Mouse (Mus musculus) CH12.LX (cell line): Measurements from ENCODE around the gene Dclre1b. TPM values are rescaled to one million over a fixed set of nuclear protein-coding genes. Genes with fewer than 3 reads are reported as not detected.
A peak's percentile ranks its signal among the peaks of the same experiment; 100 is the strongest.

Experiments used
- DNase-seq: peaks from one replicate; pipeline ENCODE4 v3.0.0-alpha.2; 2013; ENCODE audit errors: extremely low read depth
- H3K27ac ChIP-seq: 2 replicates; pipeline ENCODE4 v1.5.1; 2012; ENCODE audit warnings: low read depth, mild to moderate bottlenecking, control low read depth, moderate library complexity; ENCODE audit not compliant: insufficient read depth
- H3K27me3 ChIP-seq: replicated peaks from 2 replicates; pipeline ENCODE3; 2012; ENCODE audit warnings: inconsistent platforms
- H3K36me3 ChIP-seq, 2 experiments: replicated peaks in 1 of 2; 2 replicates each; pipeline versions ENCODE3 to v1.6.1; 2012; ENCODE audit warnings: inconsistent platforms in 1 of 2, low read length in 1 of 2, mild to moderate bottlenecking in 1 of 2, mixed read lengths in 1 of 2, moderate library complexity in 1 of 2; ENCODE audit not compliant: control insufficient read depth in 1 of 2, insufficient read depth in 1 of 2
- H3K4me1 ChIP-seq, 2 experiments: 2 replicates each; pipeline ENCODE4 v1.6.1; 2012; ENCODE audit warnings: inconsistent platforms in 1 of 2, moderate library complexity in 1 of 2; ENCODE audit not compliant: insufficient read depth in 2 of 2, control insufficient read depth in 1 of 2
- H3K4me2 ChIP-seq: 2 replicates; pipeline ENCODE4 v1.6.1; 2012; ENCODE audit warnings: low read depth, mild to moderate bottlenecking, control low read depth; ENCODE audit not compliant: poor library complexity, insufficient read depth, severe bottlenecking
- H3K4me3 ChIP-seq, 3 experiments: fragments of 150-350 bp in 1 of 3; sonication (generic) in 1 of 3; replicated peaks in 1 of 3; 2 replicates each; pipeline versions ENCODE3 to v1.5.1; 2011 to 2012; ENCODE audit warnings: low read depth in 2 of 3, low read length in 2 of 3, mild to moderate bottlenecking in 2 of 3, moderate library complexity in 2 of 3, control low read depth in 1 of 3, improper control_type of control experiment in 1 of 3, inconsistent platforms in 1 of 3, mixed read lengths in 1 of 3; ENCODE audit not compliant: poor library complexity in 1 of 3
- H3K79me2 ChIP-seq: replicated peaks from 2 replicates; pipeline ENCODE4 v1.6.1; 2012; ENCODE audit warnings: mild to moderate bottlenecking, moderate library complexity; ENCODE audit not compliant: control insufficient read depth, poor library complexity, insufficient read depth, severe bottlenecking; ENCODE audit errors: extremely low read depth
- H3K9ac ChIP-seq: 2 replicates; pipeline ENCODE4 v1.6.1; 2012; ENCODE audit warnings: low read depth, mild to moderate bottlenecking, control low read depth, moderate library complexity; ENCODE audit not compliant: insufficient read depth
- H3K9me3 ChIP-seq: replicated peaks from 2 replicates; pipeline ENCODE3; 2012; ENCODE audit warnings: low read length, inconsistent platforms, mixed read lengths
- BHLHE40 ChIP-seq: IDR thresholded peaks from 2 replicates; pipeline ENCODE4 v1.6.1; 2011; ENCODE audit warnings: mild to moderate bottlenecking, low read depth, low read length, improper control_type of control experiment
- CTCF ChIP-seq, 2 experiments: IDR thresholded peaks in 1 of 2; conservative IDR thresholded peaks in 1 of 2; 2 replicates each; pipeline ENCODE4 v1.5.1; 2011 to 2012; ENCODE audit warnings: low read depth in 2 of 2, low read length in 2 of 2, improper control_type of control experiment in 1 of 2, inconsistent platforms in 1 of 2, mild to moderate bottlenecking in 1 of 2, moderate library complexity in 1 of 2
- ELF1 ChIP-seq: IDR thresholded peaks from 2 replicates; pipeline ENCODE4 v1.6.1; 2014; ENCODE audit warnings: low read depth, mild to moderate bottlenecking, inconsistent platforms, low read length, improper control_type of control experiment
- EP300 ChIP-seq: IDR thresholded peaks from 2 replicates; pipeline ENCODE4 v1.6.1; 2011; ENCODE audit warnings: low read length, improper control_type of control experiment
- GABPA ChIP-seq: IDR thresholded peaks from 2 replicates; pipeline ENCODE4 v1.6.1; 2012; ENCODE audit warnings: low read depth, low read length, improper control_type of control experiment, inconsistent platforms; ENCODE audit not compliant: insufficient replicate concordance
- IRF4 ChIP-seq: IDR thresholded peaks from 2 replicates; pipeline ENCODE4 v1.6.1; 2014; ENCODE audit warnings: low read depth, mild to moderate bottlenecking, inconsistent platforms, low read length, improper control_type of control experiment
- JUND ChIP-seq: conservative IDR thresholded peaks from 2 replicates; pipeline ENCODE4 v1.6.1; 2011; ENCODE audit warnings: low read depth, low read length, improper control_type of control experiment
- KAT2A ChIP-seq: IDR thresholded peaks from 2 replicates; pipeline ENCODE4 v1.6.1; 2012; ENCODE audit warnings: low read length, improper control_type of control experiment, inconsistent platforms; ENCODE audit not compliant: insufficient replicate concordance
- MAFK ChIP-seq: IDR thresholded peaks from 2 replicates; pipeline ENCODE4 v1.6.1; 2011; ENCODE audit warnings: low read length, improper control_type of control experiment; ENCODE audit not compliant: insufficient replicate concordance
- MAX ChIP-seq: IDR thresholded peaks from 2 replicates; pipeline ENCODE4 v1.6.1; 2011; ENCODE audit warnings: low read length, improper control_type of control experiment
- MAZ ChIP-seq: IDR thresholded peaks from 2 replicates; pipeline ENCODE4 v1.6.1; 2012; ENCODE audit warnings: low read depth, mild to moderate bottlenecking, inconsistent platforms, low read length, improper control_type of control experiment, moderate library complexity
- MEF2A ChIP-seq: IDR thresholded peaks from 2 replicates; pipeline ENCODE4 v1.6.1; 2014; ENCODE audit warnings: low read depth, mild to moderate bottlenecking, inconsistent platforms, low read length, improper control_type of control experiment, borderline replicate concordance
- MYC ChIP-seq: IDR thresholded peaks from 2 replicates; pipeline ENCODE4 v1.6.1; 2011; ENCODE audit warnings: low read depth, mild to moderate bottlenecking, improper control_type of control experiment, low read length
- NRF1 ChIP-seq: IDR thresholded peaks from 2 replicates; pipeline ENCODE4 v1.6.1; 2014; ENCODE audit warnings: low read depth, mild to moderate bottlenecking, inconsistent platforms, low read length, improper control_type of control experiment, moderate library complexity
- POLR2A ChIP-seq: IDR thresholded peaks from 2 replicates; pipeline ENCODE4 v1.6.1; 2011; ENCODE audit warnings: low read depth, mild to moderate bottlenecking, improper control_type of control experiment, low read length
- POLR2AphosphoS2 ChIP-seq: IDR thresholded peaks from 2 replicates; pipeline ENCODE4 v1.6.1; 2011; ENCODE audit warnings: low read depth, low read length, improper control_type of control experiment
- RAD21 ChIP-seq: IDR thresholded peaks from 2 replicates; pipeline ENCODE4 v1.6.1; 2011; ENCODE audit warnings: low read depth, mild to moderate bottlenecking, low read length, improper control_type of control experiment, moderate library complexity
- RCOR1 ChIP-seq: conservative IDR thresholded peaks from 2 replicates; pipeline ENCODE4 v1.6.1; 2012; ENCODE audit warnings: low read depth, mild to moderate bottlenecking, inconsistent platforms, low read length, improper control_type of control experiment
- SMC3 ChIP-seq: IDR thresholded peaks from 2 replicates; pipeline ENCODE4 v1.6.1; 2011; ENCODE audit warnings: low read depth, low read length, improper control_type of control experiment
- TBP ChIP-seq: conservative IDR thresholded peaks from 2 replicates; pipeline ENCODE4 v1.6.1; 2011; ENCODE audit warnings: low read depth, low read length, improper control_type of control experiment
- TCF12 ChIP-seq: IDR thresholded peaks from 2 replicates; pipeline ENCODE4 v1.6.1; 2014; ENCODE audit warnings: low read depth, mild to moderate bottlenecking, inconsistent platforms, low read length, improper control_type of control experiment
- UBTF ChIP-seq: IDR thresholded peaks from 2 replicates; pipeline ENCODE4 v1.6.1; 2012; ENCODE audit warnings: low read depth, mild to moderate bottlenecking, inconsistent platforms, low read length, improper control_type of control experiment, moderate library complexity
- USF1 ChIP-seq: IDR thresholded peaks from 2 replicates; pipeline ENCODE4 v1.6.1; 2014; ENCODE audit warnings: low read depth, mild to moderate bottlenecking, inconsistent platforms, low read length, improper control_type of control experiment
- USF2 ChIP-seq: conservative IDR thresholded peaks from 2 replicates; pipeline ENCODE4 v1.6.1; 2011; ENCODE audit warnings: low read depth, low read length, improper control_type of control experiment
- ZMIZ1 ChIP-seq: IDR thresholded peaks from 2 replicates; pipeline ENCODE4 v1.6.1; 2012; ENCODE audit warnings: low read depth, mild to moderate bottlenecking, inconsistent platforms, low read length, improper control_type of control experiment
- ZNF384 ChIP-seq: IDR thresholded peaks from 2 replicates; pipeline ENCODE4 v1.6.1; 2012; ENCODE audit warnings: low read depth, low read length, improper control_type of control experiment, inconsistent platforms
- dilution Hi-C: fragments of 300-500 bp; cut with MboI; formaldehyde crosslinking; loops from 2 replicates; pipeline ENCODE4 v1.14.3; 2020; ENCODE audit warnings: low sequenced_read_pairs; ENCODE audit not compliant: extremely low pct_unique_long_range_greater_than_20kb, extremely low pct_ligation_motif_present
- in situ Hi-C: fragments of 300-500 bp; cut with MboI; formaldehyde crosslinking; loops from 3 replicates; pipeline ENCODE4 v1.14.3; 2019; ENCODE audit warnings: low sequenced_read_pairs, low pct_ligation_motif_present, low pct_unique_long_range_greater_than_20kb, mixed read lengths
- polyA plus RNA-seq: library from polyadenylated mRNA; unstranded; fragments of >175 nt; gene quantifications from 2 replicates; pipeline ENCODE4 v1.2.1, GENCODE M21; 2012; ENCODE audit warnings: low read depth; ENCODE audit not compliant: insufficient read length
- total RNA-seq, 2 experiments: library from RNA; depleted of rRNA; stranded (reverse); fragments of 300-350 nt in 1 of 2; fragments of >200 nt in 1 of 2; gene quantifications; 2 replicates each; pipeline ENCODE4 v1.2.3; 2012 to 2014

Gene Dclre1b
- total and polyA plus RNA-seq, 3 experiments: 10.2 to 32.2 (median 16.7) TPM

- peaks cover 7 to 47% of the 10 kb centered on the region in 2 experiments for H3K4me1 ChIP-seq
- no peaks in the 10 kb centered on the region for H3K9me3 ChIP-seq
- peak; percentile 74 for DNase-seq
- H3K27ac ChIP-seq: peak overlapping the region; percentile 96
- TF ChIP-seq EP300: peak; percentile 38; the same call in 1 of the 2 replicates
- TF ChIP-seq RAD21: no peak; the same call in 1 of the 2 replicates
- TF ChIP-seq RCOR1: no peak
- TF ChIP-seq ZNF384: no peak
- no peak for TF ChIP-seq ZMIZ1
- no peak for TF ChIP-seq ELF1
- TF ChIP-seq MAFK: no peak
- peak; percentile 79 for TF ChIP-seq TBP
- no peak for TF ChIP-seq CTCF (conservative IDR thresholded peaks at IDR 0.05 in 1 of 2, IDR thresholded peaks at IDR 0.05 in 1 of 2; ENCODE audit: low read depth in 2 of 2, low read length in 2 of 2)
- no peak for TF ChIP-seq USF2
- no peak for TF ChIP-seq SMC3
- TF ChIP-seq MEF2A: peak; percentile 20; the same call in 1 of the 2 replicates
- 0 out of 2 replicates have a peak, but pooled peaks have one; percentile 37 for TF ChIP-seq POLR2AphosphoS2
- no peak for TF ChIP-seq MAX
- peak; percentile 54; the same call in 1 of the 2 replicates for TF ChIP-seq TCF12
- no peak for TF ChIP-seq NRF1
- no peak for TF ChIP-seq KAT2A
- TF ChIP-seq JUND: peak; percentile 60; the same call in 1 of the 2 replicates
- no peak for TF ChIP-seq USF1
- no peak for TF ChIP-seq GABPA
- TF ChIP-seq MAZ: no peak
- TF ChIP-seq MYC: no peak
- peak; percentile 40 for TF ChIP-seq BHLHE40
- peak; percentile 87 for TF ChIP-seq IRF4
- no peak for TF ChIP-seq UBTF
- TF ChIP-seq POLR2A: peak; percentile 63
- peak overlapping the region; percentile 56 to 77 (median 62) for H3K4me3 ChIP-seq
- dilution Hi-C loops: no loop called here
- peak overlapping the region; percentile 88 for H3K4me2 ChIP-seq
- H3K27me3 ChIP-seq: no peaks in the 10 kb centered on the region
- in situ Hi-C loops: no loop called here
- H3K9ac ChIP-seq: peak overlapping the region; percentile 74
- H3K79me2 ChIP-seq: peaks cover 35% of the 10 kb centered on the region
- H3K36me3 ChIP-seq: peaks cover 4 to 18% of the 10 kb centered on the region in 2 experiments
Measured at GRCm38 (mm10) chr3:103857036-103857805, 48.0 kb upstream of the Dclre1b start.
